Mouse (Mus musculus): ENCODE data around the gene Fnbp1l. TPM values are rescaled to one million over a fixed set of nuclear protein-coding genes. Genes with fewer than 3 reads are reported as not detected.

The Fnbp1l gene
- total RNA-seq, 2 experiments from 2014 or later = 16.4 to 16.8 TPM

DNA sequence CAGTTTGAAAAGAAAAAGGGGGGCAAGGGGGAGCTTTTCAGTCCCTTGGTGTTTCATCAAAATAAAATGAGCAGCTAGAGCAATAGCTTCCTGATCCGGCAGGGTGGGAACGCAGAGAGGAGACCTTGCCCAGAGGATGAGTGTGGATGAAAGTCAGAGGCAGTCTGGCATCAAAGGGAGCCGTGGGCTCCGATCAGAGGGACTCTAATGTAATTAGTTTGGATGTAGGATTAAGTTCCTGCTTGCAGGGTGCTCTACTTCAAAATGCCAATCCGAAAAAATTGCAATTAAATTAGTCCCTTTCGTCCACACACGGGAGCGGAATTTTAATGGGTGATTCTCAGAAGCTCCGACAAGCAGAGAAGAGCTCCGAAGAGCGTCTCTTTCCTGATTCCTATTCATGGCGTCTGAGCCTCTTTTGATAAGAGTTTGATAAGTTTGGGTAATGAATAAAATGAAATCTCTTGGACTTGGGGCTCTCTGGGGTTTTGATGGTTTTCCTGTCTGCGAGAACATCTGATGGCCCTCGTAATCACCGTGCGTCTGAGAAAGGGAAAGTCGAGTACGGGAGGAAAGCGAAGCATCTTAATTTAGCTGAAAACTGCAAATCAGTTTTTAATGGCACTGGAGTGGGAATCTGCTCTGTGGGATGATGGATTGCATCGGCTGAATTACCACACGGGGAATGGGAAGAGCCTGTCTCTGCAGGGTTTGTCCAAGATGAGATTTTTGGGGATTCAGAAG, 126.5 kb downstream of the Fnbp1l start:
- DNase-seq = no peak

DNA sequence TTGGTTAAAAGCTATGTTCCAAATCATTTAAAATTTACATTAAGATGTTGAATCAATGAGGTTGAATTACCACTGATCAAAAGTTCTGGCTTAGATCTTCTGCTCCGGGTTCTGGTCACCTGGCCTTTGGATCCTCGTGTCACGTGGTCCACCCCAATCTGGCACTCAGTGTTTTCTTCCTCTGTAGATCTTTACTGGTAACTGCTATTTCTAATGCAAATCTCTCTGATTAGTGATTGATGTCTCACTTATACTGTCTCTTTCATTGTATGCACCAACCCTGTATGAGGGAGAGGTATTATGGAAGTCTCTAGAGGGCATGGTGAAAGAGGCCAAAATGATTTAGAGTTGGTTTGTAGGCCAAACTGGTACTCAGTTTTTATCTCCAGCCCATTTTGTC, 127.5 kb downstream of the Fnbp1l start:
- no peak for DNase-seq

DNA sequence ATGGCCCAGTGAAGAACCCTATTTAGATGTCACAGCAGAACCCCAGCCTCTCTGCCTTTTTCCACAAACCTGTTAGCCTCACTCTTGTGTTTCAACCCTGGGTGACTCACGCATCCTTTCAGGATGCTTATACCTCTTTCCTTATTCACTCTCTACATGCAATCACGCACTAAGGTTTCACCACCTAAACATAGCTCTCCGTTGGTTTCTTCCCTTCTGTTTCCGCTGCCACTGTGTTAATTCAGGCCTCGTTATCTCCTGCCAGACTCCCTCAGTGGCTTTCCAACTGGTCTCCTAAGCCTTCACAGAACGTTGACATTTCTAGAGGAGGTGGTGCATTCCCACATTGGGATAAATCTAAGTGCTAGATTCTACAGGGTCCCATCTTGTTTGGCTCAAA, 128.9 kb downstream of the Fnbp1l start:
- DNase-seq = no peak

Small RNAs within 50 kb of the gene (microRNA-seq; reads per million reads assigned to microRNA genes)
- gene Mir7657 = 0 reads per million in 2 experiments

Other genes starting within 250 kb of the Fnbp1l start
- gene Pde5a, start 109.2 kb upstream of the Fnbp1l start, total RNA-seq (2021) = 1 to 10 TPM; 3.0 to 3.5 TPM